Mouse (Mus musculus): ENCODE measurements around the gene Gm16451. TPM values are rescaled to one million over a fixed set of nuclear protein-coding genes. Genes with fewer than 3 reads are reported as not detected.
"Not testable (repeated sequence)": the region's sequence is repeated elsewhere in the genome, so short reads cannot be mapped to it uniquely, and the experiment has no call there.

Gm16451 gene
- not detected in 2 replicates for polyA plus RNA-seq (2015; fragmentation: Nextera tagmentation; extraction: Ambion mirVana)

DNA sequence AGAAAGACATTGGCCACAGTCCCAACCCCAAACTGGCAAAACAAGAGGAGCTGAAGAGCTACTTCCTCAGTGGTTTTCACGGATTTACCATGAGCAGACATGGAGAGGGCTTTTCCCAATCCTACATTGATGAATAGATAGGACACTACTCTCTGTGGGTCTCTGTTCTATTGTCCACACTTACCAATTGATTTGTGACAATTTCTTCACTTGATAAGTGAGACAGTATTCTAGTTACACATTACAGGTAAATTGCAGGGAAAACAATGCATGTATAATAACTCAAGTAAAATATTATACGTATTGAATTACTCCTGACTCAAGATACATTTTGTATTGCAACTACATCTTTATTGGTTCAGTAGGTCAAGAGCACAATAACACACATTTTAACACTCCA lies at the start of gene Gm16451:
Gene Gm16451, minus strand, starts transcription at position 101 of the 400 bp plus-strand sequence.
- not testable (repeated sequence) for ATAC-seq (ENCODE audit: low FRiP score); H3K4me3 ChIP-seq (replicated peaks)
- no CpG with 5 or more reads among the region's 2 CpGs for WGBS

DNA sequence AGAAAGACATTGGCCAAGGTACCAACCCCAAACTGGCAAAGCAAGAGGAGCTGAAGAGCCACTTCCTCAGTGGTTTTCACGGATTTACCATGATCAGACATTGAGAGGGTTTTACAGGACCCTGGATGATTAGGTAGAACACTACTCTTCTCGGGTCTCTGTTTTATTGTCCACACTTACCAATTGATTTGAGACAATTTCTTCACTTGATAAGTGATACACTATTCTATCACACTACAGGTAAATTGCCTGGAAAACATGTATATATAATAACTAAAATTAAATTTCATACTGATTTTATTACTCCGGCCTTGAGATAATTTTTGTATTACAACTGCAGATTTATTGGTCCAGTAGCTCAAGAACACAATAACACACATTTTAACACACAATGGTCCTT lies 45.9 kb upstream of the Gm16451 start, which contains the start of gene Vmn1r142:
Gene Vmn1r142, minus strand, starts transcription at position 101 of the 400 bp plus-strand sequence.
- H3K9me3 ChIP-seq (replicated peaks); H3K27ac ChIP-seq (replicated peaks); H3K4me1 ChIP-seq; H3K9ac ChIP-seq (replicated peaks); ATAC-seq (ENCODE audit: low FRiP score); H3K27me3 ChIP-seq (replicated peaks); H3K4me3 ChIP-seq (replicated peaks); H3K36me3 ChIP-seq; H3K4me2 ChIP-seq: not testable (repeated sequence)
- WGBS = no CpG with 5 or more reads among the region's 3 CpGs

More for the DNA sequence above, at the start of gene Gm16451:
- not testable (repeated sequence) for H3K27ac ChIP-seq (replicated peaks); H3K27me3 ChIP-seq (replicated peaks); H3K4me2 ChIP-seq; H3K9ac ChIP-seq (replicated peaks); H3K4me1 ChIP-seq; H3K36me3 ChIP-seq; H3K9me3 ChIP-seq (replicated peaks)

DNA sequence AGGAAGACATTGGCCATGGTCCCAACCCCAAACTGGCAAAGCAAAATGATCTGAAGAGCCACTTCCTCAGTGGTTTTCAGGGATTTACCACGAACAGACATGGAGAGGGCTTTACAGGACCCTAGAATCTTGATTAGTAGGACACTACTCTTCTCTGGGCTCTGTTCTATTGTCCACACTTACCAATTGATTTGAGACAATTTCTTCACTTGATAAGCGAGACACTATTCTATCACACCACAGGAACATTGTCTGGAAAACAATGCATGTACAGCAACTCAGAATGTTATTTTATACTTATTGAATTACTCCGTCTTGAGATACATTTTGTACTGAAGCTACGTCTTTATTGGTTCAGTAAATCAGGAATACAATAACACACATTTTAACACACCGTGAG lies 16.6 kb upstream of the Gm16451 start, which contains the start of gene Gm10666:
Gene Gm10666, minus strand, starts transcription at position 101 of the 400 bp plus-strand sequence.
- not testable (repeated sequence) for H3K9ac ChIP-seq (replicated peaks); ATAC-seq (ENCODE audit: low FRiP score); H3K36me3 ChIP-seq; H3K4me3 ChIP-seq (replicated peaks); H3K27ac ChIP-seq (replicated peaks); H3K4me2 ChIP-seq; H3K9me3 ChIP-seq (replicated peaks); H3K27me3 ChIP-seq (replicated peaks); H3K4me1 ChIP-seq
- no CpG with 5 or more reads among the region's 5 CpGs for WGBS

DNA sequence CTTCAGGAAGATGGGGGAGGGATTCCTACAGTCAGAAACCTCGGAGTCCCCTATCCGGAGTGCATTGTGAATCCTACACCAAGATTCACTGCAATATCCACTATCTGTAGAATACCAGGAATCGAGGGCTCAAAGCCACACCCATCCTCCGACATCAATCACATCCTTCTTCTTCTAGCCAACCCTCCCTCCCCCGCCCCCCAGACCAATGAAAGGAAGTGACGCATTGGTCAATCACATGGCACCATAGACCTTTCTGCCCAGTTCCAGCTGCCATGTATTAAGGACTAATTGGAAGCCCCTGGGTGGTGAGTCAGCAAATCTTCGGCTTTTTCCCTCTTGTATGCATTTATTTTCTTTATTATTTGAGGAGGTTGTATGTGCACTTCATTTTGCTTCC lies 49.3 kb downstream of the Gm16451 start, which contains the start of gene Vmn1r139:
Gene Vmn1r139, plus strand, starts transcription at position 301 of the 400 bp plus-strand sequence.
- not testable (repeated sequence) for H3K9me3 ChIP-seq (replicated peaks); H3K9ac ChIP-seq (replicated peaks); H3K27me3 ChIP-seq (replicated peaks); H3K4me3 ChIP-seq (replicated peaks); H3K4me1 ChIP-seq; ATAC-seq (ENCODE audit: low FRiP score); H3K4me2 ChIP-seq; H3K27ac ChIP-seq (replicated peaks); H3K36me3 ChIP-seq
- no CpG with 5 or more reads among the region's 7 CpGs for WGBS

Other genes with a start within 250 kb of the Gm16451 start
- not detected in 2 replicates for gene Gm5891, start 197.0 kb downstream of the Gm16451 start, polyA plus RNA-seq (2015; fragmentation: Nextera tagmentation; extraction: Ambion mirVana)
- gene Vmn1r137, start 123.7 kb downstream of the Gm16451 start, polyA plus RNA-seq (2015; fragmentation: Nextera tagmentation; extraction: Ambion mirVana) = not detected in 2 replicates
- gene Vmn1r138, start 89.3 kb downstream of the Gm16451 start, polyA plus RNA-seq (2015; fragmentation: Nextera tagmentation; extraction: Ambion mirVana) = not detected in 2 replicates
- gene Gm6176, start 61.9 kb downstream of the Gm16451 start, polyA plus RNA-seq (2015; fragmentation: Nextera tagmentation; extraction: Ambion mirVana) = not detected in 2 replicates
- gene Vmn1r139, start 49.2 kb downstream of the Gm16451 start, polyA plus RNA-seq (2015; fragmentation: Nextera tagmentation; extraction: Ambion mirVana) = not detected in 2 replicates
- gene Gm10666, start 16.5 kb upstream of the Gm16451 start, polyA plus RNA-seq (2015; fragmentation: Nextera tagmentation; extraction: Ambion mirVana) = not detected in 2 replicates
- not detected in 2 replicates for gene Vmn1r142, start 45.8 kb upstream of the Gm16451 start, polyA plus RNA-seq (2015; fragmentation: Nextera tagmentation; extraction: Ambion mirVana)
- not detected in 2 replicates for gene Vmn1r143, start 71.1 kb upstream of the Gm16451 start, polyA plus RNA-seq (2015; fragmentation: Nextera tagmentation; extraction: Ambion mirVana)
- gene Gm8653, start 83.0 kb upstream of the Gm16451 start, polyA plus RNA-seq (2015; fragmentation: Nextera tagmentation; extraction: Ambion mirVana) = not detected in 2 replicates
- not detected in 2 replicates for gene Gm8453, start 111.2 kb upstream of the Gm16451 start, polyA plus RNA-seq (2015; fragmentation: Nextera tagmentation; extraction: Ambion mirVana)
- gene Gm4187, start 211.5 kb upstream of the Gm16451 start, polyA plus RNA-seq (2015; fragmentation: Nextera tagmentation; extraction: Ambion mirVana) = not detected in 2 replicates